Mouse (Mus musculus) embryonic fibroblast, embryonic 13.5 days (primary cell): ENCODE data around the gene Dbn1. TPM values are rescaled to one million over a fixed set of nuclear protein-coding genes. Genes with fewer than 3 reads are reported as not detected.

Experiments used
- H3K27ac ChIP-seq: 2 replicates; pipeline ENCODE4 v1.5.1; 2012; ENCODE audit warnings: low read length, control low read depth, inconsistent platforms; ENCODE audit not compliant: insufficient read depth
- H3K4me1 ChIP-seq: 2 replicates; pipeline ENCODE4 v1.6.1; 2011; ENCODE audit warnings: low read length; ENCODE audit not compliant: control insufficient read depth, insufficient read depth
- H3K4me3 ChIP-seq: 2 replicates; pipeline ENCODE4 v1.5.1; 2011; ENCODE audit warnings: mild to moderate bottlenecking, control low read depth, low read length; ENCODE audit not compliant: insufficient read depth
- CTCF ChIP-seq: IDR thresholded peaks from 2 replicates; pipeline ENCODE4 v1.5.1; 2011; ENCODE audit warnings: mild to moderate bottlenecking, control low read depth, low read length, moderate library complexity, borderline replicate concordance; ENCODE audit not compliant: insufficient read depth
- POLR2A ChIP-seq: IDR thresholded peaks from 2 replicates; pipeline ENCODE4 v1.6.1; 2011; ENCODE audit warnings: low read depth, mild to moderate bottlenecking, control low read depth, low read length, moderate library complexity
- polyA plus RNA-seq: library from polyadenylated mRNA; stranded (reverse); fragments of >200 nt; gene quantifications from 2 replicates; pipeline ENCODE4 v1.2.4, GENCODE M21; 2011; ENCODE audit warnings: low read depth; ENCODE audit not compliant: missing spikeins, insufficient read length

Dbn1 gene
- polyA plus RNA-seq, 1 experiment, result 105 TPM

GRCm38 (mm10) chr13:55495702-55496101, 7.8 kb upstream of the Dbn1 start:
- H3K4me1 ChIP-seq, result 0 out of 2 replicates have a peak, but pooled peaks cover 4% of the 10 kb centered on the region
- H3K27ac ChIP-seq, result no peak overlapping the region
- TF ChIP-seq POLR2A (no peak), CTCF (no peak)
- H3K4me3 ChIP-seq, result no peak overlapping the region

DNA sequence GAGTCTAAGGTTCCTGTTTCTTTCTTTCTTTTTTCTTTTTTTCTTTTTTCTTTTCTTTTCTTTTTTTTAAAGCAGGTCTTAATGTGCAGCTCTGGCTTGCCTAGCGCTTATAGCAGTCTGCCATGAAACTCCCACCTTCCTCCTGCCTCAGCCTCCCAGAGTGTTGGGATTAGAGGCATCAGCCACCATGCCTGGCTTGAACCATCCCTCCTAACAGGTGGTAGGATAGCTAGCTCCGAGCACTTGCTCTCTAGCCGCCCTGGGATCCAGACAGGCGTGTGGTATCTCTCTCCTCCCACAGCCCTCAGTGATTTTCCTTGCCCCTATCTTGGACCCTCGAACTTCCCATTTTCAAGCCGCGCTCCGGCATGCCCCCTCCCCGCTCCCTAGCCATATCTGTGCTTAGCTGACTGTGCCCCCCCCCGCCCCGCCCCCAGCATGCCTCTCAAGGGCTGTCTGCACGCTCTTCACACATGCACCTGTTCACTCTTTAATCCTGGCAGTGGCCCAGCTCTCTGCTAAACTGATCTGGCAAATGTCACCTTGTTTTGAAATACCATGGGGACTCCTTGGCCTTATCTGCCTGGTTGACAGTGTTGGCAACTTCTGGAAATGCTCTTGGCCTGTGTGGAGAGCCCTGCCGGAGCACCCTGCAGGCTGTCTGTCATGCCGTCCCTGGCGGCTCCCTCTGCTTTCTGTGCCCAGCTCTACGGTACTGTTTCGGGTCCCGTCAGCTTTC, 7.1 kb upstream of the Dbn1 start:
- TF ChIP-seq CTCF (no peak), POLR2A (peak; percentile 20)
- no peak overlapping the region for H3K27ac ChIP-seq
- 0 out of 2 replicates have a peak, but pooled peaks cover under 1% of the 10 kb centered on the region for H3K4me1 ChIP-seq
- H3K4me3 ChIP-seq, result no peak overlapping the region

- Histone ChIP-seq H3K27ac (no peak overlapping the region), H3K4me1 (no peaks in the 10 kb centered on the region), H3K4me3 (no peak overlapping the region)
- TF ChIP-seq CTCF (no peak), POLR2A (0 out of 2 replicates have a peak, but pooled peaks have one; percentile 13)
Measured at GRCm38 (mm10) chr13:55494257-55494656, 6.3 kb upstream of the Dbn1 start.

DNA sequence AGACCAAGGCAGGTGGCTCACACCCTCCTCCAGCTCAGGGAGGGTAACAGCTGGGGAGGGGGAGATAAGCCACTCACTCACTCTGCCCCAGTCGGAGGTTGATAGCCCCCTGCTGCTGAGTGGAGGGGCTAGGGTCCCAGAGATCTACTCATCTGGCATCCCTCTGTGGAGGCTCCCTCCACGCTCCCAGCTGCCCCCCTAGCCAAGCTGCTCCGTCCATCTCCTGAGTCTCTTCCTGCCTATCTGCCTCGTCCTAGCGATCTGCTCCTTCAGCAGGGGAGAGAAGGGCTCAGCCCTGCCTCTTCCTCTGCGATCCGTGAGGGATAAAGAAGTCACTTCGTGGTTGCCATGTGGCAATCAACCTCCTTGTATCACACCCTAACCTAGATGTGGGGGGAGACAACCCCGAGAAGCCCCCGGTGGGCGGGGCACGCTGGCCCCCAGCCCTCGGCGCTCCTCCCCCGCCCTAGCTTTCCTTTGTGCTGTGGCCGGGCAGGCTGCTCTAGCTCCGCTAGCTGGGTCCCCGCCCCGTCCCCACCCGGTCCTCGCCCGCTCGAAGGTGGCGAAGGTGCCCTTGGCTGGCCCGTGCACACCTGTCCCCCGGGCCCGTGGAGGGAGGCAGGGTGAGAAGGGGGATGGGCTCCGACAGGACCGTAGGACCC, 864 bp downstream of the Dbn1 start:
- peaks cover 32% of the 10 kb centered on the region for H3K4me1 ChIP-seq
- TF ChIP-seq CTCF (no peak), POLR2A (no peak; the same call in 1 of the 2 replicates)
- H3K4me3 ChIP-seq, result peak overlapping the region; percentile 80
- 0 out of 2 replicates have a peak overlapping the region, but pooled peaks have one; percentile 14 for H3K27ac ChIP-seq

- H3K4me3 ChIP-seq, result peak overlapping the region; percentile 80
Measured at GRCm38 (mm10) chr13:55486029-55486794, 1.7 kb downstream of the Dbn1 start.

GRCm38 (mm10) chr13:55484520-55485088, 3.3 kb downstream of the Dbn1 start:
- TF ChIP-seq POLR2A (no peak), CTCF (no peak)
- Histone ChIP-seq H3K4me1 (peaks cover 32% of the 10 kb centered on the region), H3K4me3 (no peak overlapping the region), H3K27ac (0 out of 2 replicates have a peak overlapping the region, but pooled peaks have one; percentile 86)

More at GRCm38 (mm10) chr13:55486029-55486794, 1.7 kb downstream of the Dbn1 start:
- Histone ChIP-seq H3K27ac (no peak overlapping the region), H3K4me1 (peaks cover 32% of the 10 kb centered on the region)
- TF ChIP-seq CTCF (no peak), POLR2A (no peak)

- TF ChIP-seq CTCF (no peak), POLR2A (no peak)
- Histone ChIP-seq H3K4me3 (no peak overlapping the region), H3K4me1 (peaks cover 32% of the 10 kb centered on the region), H3K27ac (peak overlapping the region; percentile 86)
Measured at GRCm38 (mm10) chr13:55483593-55483992, 4.3 kb downstream of the Dbn1 start.

GRCm38 (mm10) chr13:55483071-55483470, 4.8 kb downstream of the Dbn1 start:
- peak overlapping the region; percentile 86 for H3K27ac ChIP-seq
- H3K4me3 ChIP-seq, result no peak overlapping the region
- peaks cover 32% of the 10 kb centered on the region for H3K4me1 ChIP-seq
- TF ChIP-seq CTCF (no peak), POLR2A (no peak)

GRCm38 (mm10) chr13:55482542-55482941, 5.4 kb downstream of the Dbn1 start:
- TF ChIP-seq POLR2A (no peak), CTCF (no peak)
- peaks cover 32% of the 10 kb centered on the region for H3K4me1 ChIP-seq
- peak overlapping the region; percentile 86 for H3K27ac ChIP-seq
- no peak overlapping the region for H3K4me3 ChIP-seq
